Mouse (Mus musculus) heart, adult 8-10 months (tissue): Measurements from ENCODE around the gene Tcam1. TPM values are rescaled to one million over a fixed set of nuclear protein-coding genes. Genes with fewer than 3 reads are reported as not detected.

ENCODE experiments used
- DNase-seq: peaks from one replicate; pipeline ENCODE4 v3.0.0; 2022; ENCODE audit warnings: low spot score
- total RNA-seq, 4 experiments: library from RNA; stranded (reverse); gene quantifications; 2 replicates each; pipeline ENCODE4 v1.2.4; 2022

The Tcam1 gene
- total RNA-seq, 4 experiments from 2014 or later = 0.08 TPM; not detected in 3

- peak; percentile 38 for DNase-seq
These were observed 42.2 kb downstream of the Tcam1 start for GRCm38 (mm10) chr11:106318406-106319366.

- no peak for DNase-seq
These were observed 48.4 kb downstream of the Tcam1 start for GRCm38 (mm10) chr11:106324858-106325257.

GRCm38 (mm10) chr11:106325566-106326206 is 49.2 kb downstream of the Tcam1 start:
- DNase-seq = peak; percentile 42

- no peak for DNase-seq
These were observed 50.0 kb downstream of the Tcam1 start for GRCm38 (mm10) chr11:106326475-106326874.

GRCm38 (mm10) chr11:106328521-106328920 is 52.0 kb downstream of the Tcam1 start:
- DNase-seq = no peak

- DNase-seq = no peak
These were observed 52.7 kb downstream of the Tcam1 start for GRCm38 (mm10) chr11:106329128-106329527.

- no peak for DNase-seq
These were observed 53.2 kb downstream of the Tcam1 start for GRCm38 (mm10) chr11:106329682-106330081.

- no peak for DNase-seq
These were observed 56.0 kb downstream of the Tcam1 start for GRCm38 (mm10) chr11:106332458-106332857.

GRCm38 (mm10) chr11:106334066-106334465 is 57.6 kb downstream of the Tcam1 start:
- no peak for DNase-seq

GRCm38 (mm10) chr11:106338029-106338428 is 61.6 kb downstream of the Tcam1 start:
- DNase-seq = no peak

Other genes with a start within 250 kb of the Tcam1 start
- 10 to 100 TPM; 35.1 to 41.9 (median 38.4) TPM for gene Dcaf7, start 239.8 kb upstream of the Tcam1 start, total RNA-seq
- gene Taco1, start 210.6 kb upstream of the Tcam1 start, total RNA-seq = 10 to 100 TPM; 56.4 to 73.0 (median 65.0) TPM
- gene Map3k3, start 192.1 kb upstream of the Tcam1 start, total RNA-seq = 10 to 100 TPM; 34.7 to 38.5 (median 36.1) TPM
- gene Gm10840, start 115.8 kb upstream of the Tcam1 start, total RNA-seq = not detected
- gene Limd2, start 115.8 kb upstream of the Tcam1 start, total RNA-seq = 1 to 10 TPM; 1.7 to 3.9 (median 3.4) TPM
- gene Strada, start 74.5 kb upstream of the Tcam1 start, total RNA-seq = 1 to 10 TPM; 4.8 to 8.5 (median 7.6) TPM
- 10 to 100 TPM; 71.6 to 93.0 (median 85.9) TPM for gene Ccdc47, start 60.3 kb upstream of the Tcam1 start, total RNA-seq
- gene Ddx42, start 59.7 kb upstream of the Tcam1 start, total RNA-seq = 10 to 100 TPM; 24.7 to 30.7 (median 27.3) TPM
- 10 to 100 TPM; 19.3 to 23.1 (median 21.2) TPM for gene Ftsj3, start 20.6 kb upstream of the Tcam1 start, total RNA-seq
- gene Psmc5, start 20.5 kb upstream of the Tcam1 start, total RNA-seq = 100 to 1,000 TPM in 3 of 4 experiments, 10 to 100 TPM in 1; 99.8 to 112 (median 103) TPM
- gene Smarcd2, start 3.7 kb upstream of the Tcam1 start, total RNA-seq = 10 to 100 TPM; 14.3 to 16.7 (median 15.5) TPM
- gene Gh, start 25.2 kb downstream of the Tcam1 start, total RNA-seq = not detected
- gene Cd79b, start 38.1 kb downstream of the Tcam1 start, total RNA-seq = 1 to 10 TPM in 2 of 4 experiments, under 1 TPM in 2; 0.52 to 2.3 (median 1.0) TPM
- gene Scn4a, start 76.6 kb downstream of the Tcam1 start, total RNA-seq = 10 to 100 TPM; 23.9 to 46.8 (median 31.4) TPM
- 1 to 10 TPM in 3 of 4 experiments, under 1 TPM in 1; 0.75 to 1.8 (median 1.5) TPM for gene Prr29, start 88.8 kb downstream of the Tcam1 start, total RNA-seq
- 10 to 100 TPM; 15.6 to 28.2 (median 21.5) TPM for gene Icam2, start 111.4 kb downstream of the Tcam1 start, total RNA-seq
- 10 to 100 TPM; 10.2 to 14.0 (median 12.8) TPM for gene Ern1, start 211.2 kb downstream of the Tcam1 start, total RNA-seq